Mouse (Mus musculus) heart, embryonic 12.5 days (tissue): ENCODE measurements around the gene Olfr933. TPM values are rescaled to one million over a fixed set of nuclear protein-coding genes. Genes with fewer than 3 reads are reported as not detected.

Experiments
- ATAC-seq: fragments of 200-750 bp; cut with Nextera tagmentation; 2 replicates; pipeline ENCODE4 v1.8.0; 2017; ENCODE audit warnings: moderate TSS enrichment, moderate library complexity; ENCODE audit not compliant: insufficient number of reproducible peaks, low FRiP score
- H3K27ac ChIP-seq: fragments of 300-500 bp; sonication (generic); 2 replicates; pipeline ENCODE4 v1.5.1; 2016; ENCODE audit warnings: mild to moderate bottlenecking, moderate library complexity; ENCODE audit not compliant: poor library complexity, severe bottlenecking
- H3K27me3 ChIP-seq: fragments of 300-500 bp; sonication (generic); replicated peaks from 2 replicates; pipeline ENCODE4 v1.6.1; 2016; ENCODE audit warnings: mild to moderate bottlenecking, moderate library complexity
- H3K36me3 ChIP-seq: fragments of 300-500 bp; sonication (generic); 2 replicates; pipeline ENCODE4 v1.6.1; 2016; ENCODE audit warnings: mild to moderate bottlenecking, moderate library complexity
- H3K4me1 ChIP-seq: fragments of 300-500 bp; sonication (generic); replicated peaks from 2 replicates; pipeline ENCODE4 v1.6.1; 2016; ENCODE audit warnings: mild to moderate bottlenecking
- H3K4me2 ChIP-seq: fragments of 300-500 bp; sonication (generic); 2 replicates; pipeline ENCODE4 v1.6.1; 2016; ENCODE audit warnings: mild to moderate bottlenecking, moderate library complexity
- H3K4me3 ChIP-seq: fragments of 300-500 bp; sonication (generic); 2 replicates; pipeline ENCODE4 v1.5.1; 2016; ENCODE audit warnings: mild to moderate bottlenecking
- H3K9ac ChIP-seq: fragments of 300-500 bp; sonication (generic); 2 replicates; pipeline ENCODE4 v1.6.1; 2016; ENCODE audit warnings: mild to moderate bottlenecking, moderate library complexity
- H3K9me3 ChIP-seq: fragments of 300-500 bp; sonication (generic); replicated peaks from 2 replicates; pipeline ENCODE4 v1.6.1; 2016; ENCODE audit warnings: mild to moderate bottlenecking, moderate library complexity
- WGBS: fragments of 180-500 bp; shearing (Covaris S2); methylation state at CpG from one replicate; pipeline ENCODE4 v1.1.7; 2016; 5-methylcytosine and 5-hydroxymethylcytosine counted together
- polyA plus RNA-seq: library from polyadenylated mRNA; unstranded; fragments of >200 nt; fragmentation: Nextera tagmentation; extraction: Ambion mirVana; gene quantifications from 2 replicates; pipeline ENCODE4 v1.2.1, GENCODE M21; 2016

Gene Olfr933
- polyA plus RNA-seq: not detected in 2 replicates

DNA sequence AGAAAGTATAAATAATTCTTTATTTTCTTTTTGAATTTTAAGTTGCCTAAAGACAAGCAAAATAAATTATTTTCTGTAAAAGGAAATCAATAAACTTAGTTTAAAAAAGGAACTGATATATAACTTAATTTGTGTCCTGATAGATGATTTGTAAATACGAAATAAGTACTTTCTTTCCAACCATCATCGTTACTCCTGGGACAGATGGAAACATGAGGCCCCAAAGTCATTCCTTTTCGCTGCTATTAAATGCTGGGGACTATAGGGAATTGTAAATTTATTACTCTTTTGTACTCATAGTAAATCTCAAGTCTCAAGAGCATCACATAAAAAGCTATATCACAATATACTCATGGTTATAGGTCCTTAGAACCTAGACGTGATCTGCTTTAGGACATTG, at the start of gene Olfr933:
TSS of gene Olfr933 (plus strand) at position 301 of the 400 bp plus-strand sequence.
- Histone ChIP-seq H3K4me1 (no peaks in the 10 kb centered on the region), H3K4me3 (no peak within 1 kb of the TSS), H3K4me2 (no peak within 1 kb of the TSS), H3K9ac (no peak within 1 kb of the TSS), H3K27ac (no peak within 1 kb of the TSS), H3K36me3 (no peaks in the 10 kb centered on the region), H3K27me3 (no peaks in the 10 kb centered on the region), H3K9me3 (no peaks in the 10 kb centered on the region)
- no peak for ATAC-seq
- 75% methylated on average over 4 of the region's 4 CpGs for WGBS

DNA sequence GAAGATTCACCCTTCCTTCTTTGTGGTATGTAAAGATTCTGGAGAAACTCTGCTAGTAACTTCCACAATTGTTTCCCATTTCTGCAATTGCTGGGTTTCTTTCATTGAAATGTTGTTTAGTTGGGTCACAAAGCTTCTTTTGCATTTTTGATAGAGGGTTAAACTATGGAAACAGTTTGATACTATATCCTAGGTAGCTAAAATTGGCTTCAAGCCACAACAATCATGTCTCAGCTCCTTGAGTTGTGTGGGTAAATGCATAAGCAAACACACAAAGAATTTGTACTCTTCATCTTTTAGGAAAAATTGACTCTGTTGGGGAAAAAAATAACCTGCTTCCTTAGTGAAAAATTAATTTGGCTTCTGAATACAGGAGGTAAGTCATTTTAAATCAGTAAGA, 42.6 kb upstream of the Olfr933 start, which contains the start of gene Olfr930:
TSS of gene Olfr930 (plus strand) at position 301 of the 400 bp plus-strand sequence.
- no peak for ATAC-seq
- Histone ChIP-seq H3K4me1 (no peaks in the 10 kb centered on the region), H3K9me3 (no peaks in the 10 kb centered on the region), H3K27ac (no peak within 1 kb of the TSS), H3K9ac (no peak within 1 kb of the TSS), H3K4me2 (no peak within 1 kb of the TSS), H3K36me3 (no peaks in the 10 kb centered on the region), H3K27me3 (no peaks in the 10 kb centered on the region), H3K4me3 (no peak within 1 kb of the TSS)

DNA sequence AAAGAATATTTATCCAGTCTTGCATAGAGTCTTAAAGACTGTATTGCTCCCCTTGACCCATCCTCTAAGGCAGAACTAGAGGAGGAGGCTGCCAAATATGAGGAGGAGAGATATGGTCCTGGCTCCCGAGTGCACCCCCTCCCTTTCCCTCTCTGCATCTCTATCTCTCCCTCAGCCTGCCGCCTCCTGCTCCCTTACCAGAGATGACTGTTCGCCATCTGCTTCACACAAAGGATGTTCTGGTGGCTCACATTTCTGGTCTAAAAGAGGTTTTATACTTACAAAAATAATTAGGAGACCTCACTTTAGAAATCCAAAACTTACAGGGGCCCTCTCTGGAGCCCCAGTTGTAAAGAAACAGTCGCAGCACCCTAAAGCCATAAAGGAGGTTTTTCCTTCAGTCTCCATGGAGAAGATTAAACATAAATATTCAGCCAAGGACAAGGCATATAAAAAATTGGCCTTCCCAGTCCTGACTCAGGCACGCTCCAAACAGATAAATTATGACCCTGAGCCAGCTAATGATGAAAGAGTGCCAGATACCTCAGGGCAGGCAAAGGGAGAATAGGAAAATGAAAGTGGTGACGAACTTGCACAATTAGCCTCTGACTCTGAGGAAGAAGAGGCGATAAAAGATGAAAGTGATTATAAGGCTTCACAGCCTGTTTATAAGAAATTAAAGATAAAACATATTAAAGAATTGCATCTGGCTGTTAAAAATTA, 18.6 kb upstream of the Olfr933 start:
- no peak overlapping the region for H3K4me3 ChIP-seq

DNA sequence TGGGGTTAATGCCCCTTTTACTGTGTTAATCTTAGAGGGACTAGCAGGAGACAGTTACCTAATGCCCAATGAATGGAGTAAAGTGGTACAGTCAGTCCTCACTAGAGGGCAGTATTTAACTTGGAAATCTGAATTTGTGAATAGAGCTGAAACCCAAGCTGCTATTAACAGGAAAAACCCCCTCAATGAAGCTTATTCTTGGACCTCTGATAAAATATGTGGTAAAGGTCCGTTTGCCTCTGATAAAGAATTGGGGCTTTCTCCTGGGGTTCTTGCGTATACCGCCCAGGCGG, 18.0 kb upstream of the Olfr933 start:
- Histone ChIP-seq H3K27ac (no peak overlapping the region), H3K27me3 (no peaks in the 10 kb centered on the region), H3K4me2 (no peak overlapping the region), H3K36me3 (no peaks in the 10 kb centered on the region), H3K9ac (no peak overlapping the region), H3K4me1 (no peaks in the 10 kb centered on the region), H3K9me3 (no peaks in the 10 kb centered on the region), H3K4me3 (no peak overlapping the region)
- 71% methylated on average over 4 of the region's 4 CpGs for WGBS
- no peak for ATAC-seq

More for the DNA sequence above, 18.6 kb upstream of the Olfr933 start:
- H3K36me3 ChIP-seq: no peaks in the 10 kb centered on the region
- H3K27me3 ChIP-seq: no peaks in the 10 kb centered on the region
- 65% methylated on average over 7 of the region's 7 CpGs for WGBS
- no peaks in the 10 kb centered on the region for H3K9me3 ChIP-seq
- no peak overlapping the region for H3K4me2 ChIP-seq
- ATAC-seq: no peak
- no peak overlapping the region for H3K27ac ChIP-seq
- H3K9ac ChIP-seq: no peak overlapping the region
- no peaks in the 10 kb centered on the region for H3K4me1 ChIP-seq

DNA sequence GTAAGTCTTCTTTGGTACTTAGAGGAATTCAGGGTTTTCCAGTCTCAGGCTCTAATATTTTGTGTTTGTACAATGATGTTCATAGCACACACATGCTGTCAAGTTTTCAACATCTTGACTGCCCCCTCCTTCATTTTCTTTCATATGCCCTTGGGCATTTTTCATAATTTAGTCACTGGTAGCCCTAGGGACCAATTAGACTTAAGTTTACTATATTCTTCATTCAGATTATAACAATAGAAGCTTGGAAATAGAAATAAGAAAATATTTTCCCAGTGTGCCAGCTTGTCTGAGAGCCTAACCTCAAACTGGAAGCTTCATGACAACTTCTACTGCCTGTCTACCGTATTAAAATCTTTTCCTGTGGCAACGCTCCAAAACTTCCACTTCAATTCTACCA, 16.1 kb downstream of the Olfr933 start, which contains the start of gene Olfr934:
TSS of gene Olfr934 (minus strand) at position 101 of the 400 bp plus-strand sequence.
- Histone ChIP-seq H3K9me3 (no peaks in the 10 kb centered on the region), H3K27ac (no peak within 1 kb of the TSS), H3K27me3 (no peaks in the 10 kb centered on the region), H3K9ac (no peak within 1 kb of the TSS), H3K4me3 (no peak within 1 kb of the TSS), H3K4me1 (no peaks in the 10 kb centered on the region), H3K4me2 (no peak within 1 kb of the TSS), H3K36me3 (no peaks in the 10 kb centered on the region)
- WGBS: 85% methylated on average over 2 of the region's 2 CpGs
- no peak for ATAC-seq

DNA sequence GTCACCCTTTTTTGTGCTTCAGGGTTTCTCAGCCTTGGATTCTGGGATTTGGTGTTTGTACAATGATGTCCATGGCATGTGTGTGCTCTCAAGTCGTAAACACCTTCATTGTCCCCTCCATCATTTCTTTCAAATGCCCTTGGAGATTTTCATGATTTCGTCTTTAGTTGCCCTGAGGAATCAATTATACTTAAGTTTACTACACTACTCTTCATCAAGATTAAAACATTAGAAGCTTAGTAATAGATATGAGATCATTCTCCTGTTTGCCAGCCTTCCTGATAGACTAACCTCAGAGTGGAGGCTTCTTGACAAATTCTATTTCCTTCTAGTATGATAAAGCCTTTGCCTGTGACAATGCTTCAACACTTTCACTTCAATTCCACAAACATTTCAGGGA, 27.5 kb downstream of the Olfr933 start, which contains the start of gene Olfr935:
TSS of gene Olfr935 (minus strand) at position 101 of the 400 bp plus-strand sequence.
- ATAC-seq: no peak
- H3K9me3 ChIP-seq: 0 out of 2 replicates have a peak, but pooled peaks cover 2% of the 10 kb centered on the region
- no peaks in the 10 kb centered on the region for H3K27me3 ChIP-seq
- H3K9ac ChIP-seq: no peak within 1 kb of the TSS
- WGBS: 68% methylated on average over 2 of the region's 2 CpGs
- no peaks in the 10 kb centered on the region for H3K36me3 ChIP-seq
- H3K27ac ChIP-seq: no peak within 1 kb of the TSS
- H3K4me2 ChIP-seq: no peak within 1 kb of the TSS
- H3K4me3 ChIP-seq: no peak within 1 kb of the TSS
- no peaks in the 10 kb centered on the region for H3K4me1 ChIP-seq

DNA sequence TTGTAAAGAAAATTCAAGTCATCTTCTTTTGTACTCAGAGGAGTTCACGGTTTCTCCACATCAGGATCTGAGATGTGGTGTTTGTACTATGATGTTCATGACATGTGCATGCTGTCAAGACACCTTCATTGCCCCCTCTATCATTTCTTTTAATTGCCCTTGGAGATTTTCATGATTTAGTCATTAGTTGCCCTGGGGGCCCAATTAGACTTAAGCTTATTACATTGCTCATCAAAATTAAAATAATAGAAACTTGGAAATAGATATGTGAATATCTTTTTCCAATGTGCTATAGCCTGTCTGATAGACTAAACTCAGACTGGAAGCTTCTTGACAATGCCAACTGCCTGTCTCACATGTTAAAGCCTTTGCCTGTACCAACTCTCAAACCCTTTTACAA, 51.2 kb downstream of the Olfr933 start, which contains the start of gene Olfr146:
TSS of gene Olfr146 (minus strand) at position 101 of the 400 bp plus-strand sequence.
- Histone ChIP-seq H3K27ac (no peak within 1 kb of the TSS), H3K36me3 (no peaks in the 10 kb centered on the region), H3K9ac (no peak within 1 kb of the TSS), H3K4me3 (no peak within 1 kb of the TSS), H3K27me3 (no peaks in the 10 kb centered on the region), H3K4me2 (no peak within 1 kb of the TSS), H3K9me3 (no peaks in the 10 kb centered on the region), H3K4me1 (no peaks in the 10 kb centered on the region)
- no peak for ATAC-seq
- 74% methylated on average over 1 of the region's 1 CpGs for WGBS

Other genes starting within 250 kb of the Olfr933 start
- gene Olfr920, start 220.0 kb upstream of the Olfr933 start, polyA plus RNA-seq: 0.03 TPM in 1 of 2 replicates, not detected in the other
- not detected in 2 replicates for gene Olfr921, start 199.2 kb upstream of the Olfr933 start, polyA plus RNA-seq
- not detected in 2 replicates for gene Olfr922, start 157.7 kb upstream of the Olfr933 start, polyA plus RNA-seq
- gene Olfr923, start 145.8 kb upstream of the Olfr933 start, polyA plus RNA-seq: not detected in 2 replicates
- not detected in 2 replicates for gene Olfr924, start 127.9 kb upstream of the Olfr933 start, polyA plus RNA-seq
- not detected in 2 replicates for gene Olfr26, start 117.3 kb upstream of the Olfr933 start, polyA plus RNA-seq
- not detected in 2 replicates for gene Olfr926, start 95.2 kb upstream of the Olfr933 start, polyA plus RNA-seq
- gene Olfr930, start 42.5 kb upstream of the Olfr933 start, polyA plus RNA-seq: not detected in 2 replicates
- gene Olfr934, start 16.0 kb downstream of the Olfr933 start, polyA plus RNA-seq: not detected in 2 replicates
- gene Olfr935, start 27.4 kb downstream of the Olfr933 start, polyA plus RNA-seq: not detected in 2 replicates
- not detected in 2 replicates for gene Olfr146, start 51.1 kb downstream of the Olfr933 start, polyA plus RNA-seq
- gene Olfr937, start 92.6 kb downstream of the Olfr933 start, polyA plus RNA-seq: not detected in 2 replicates
- gene Olfr938, start 106.6 kb downstream of the Olfr933 start, polyA plus RNA-seq: not detected in 2 replicates
- gene Olfr27, start 155.8 kb downstream of the Olfr933 start, polyA plus RNA-seq: not detected in 2 replicates
- not detected in 2 replicates for gene Olfr943, start 194.0 kb downstream of the Olfr933 start, polyA plus RNA-seq
- not detected in 2 replicates for gene Olfr944, start 229.6 kb downstream of the Olfr933 start, polyA plus RNA-seq